Mouse (Mus musculus) olfactory bulb, adult 2 months (tissue): ENCODE measurements around the gene Majin.

Source experiments
- CTCF ChIP-seq: fragments of 200-500 bp; IDR thresholded peaks from 2 replicates; pipeline ENCODE4 v1.5.1; 2012; ENCODE audit warnings: low read depth, mild to moderate bottlenecking, low read length, moderate library complexity; ENCODE audit not compliant: insufficient read depth
- POLR2A ChIP-seq: fragments of 200-500 bp; IDR thresholded peaks from 2 replicates; pipeline ENCODE4 v1.6.1; 2012; ENCODE audit warnings: mild to moderate bottlenecking, low read depth, low read length, moderate library complexity; ENCODE audit not compliant: insufficient read depth

DNA sequence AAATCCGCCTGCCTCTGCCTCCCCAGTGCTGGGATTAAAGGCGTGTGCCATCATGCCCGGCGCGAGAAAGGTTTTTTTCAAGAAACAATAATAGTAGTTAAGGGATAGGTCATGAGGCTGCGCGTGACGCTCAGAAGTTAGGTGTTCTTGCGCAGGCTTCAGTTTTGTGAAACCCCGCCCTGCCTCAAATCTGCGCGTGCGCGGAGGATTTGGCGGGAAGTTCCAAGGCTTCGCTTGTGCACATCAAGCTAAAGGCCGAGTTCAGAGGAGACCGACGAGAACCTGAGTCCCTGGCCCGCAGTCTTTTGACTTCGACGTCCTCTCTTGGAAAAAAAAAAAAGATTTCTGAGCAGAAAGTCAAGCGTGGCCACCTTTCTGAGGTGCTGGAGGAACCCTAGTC is at the start of gene Majin:
- TF ChIP-seq POLR2A: no peak
- TF ChIP-seq CTCF: no peak
